Mouse (Mus musculus) hindbrain, embryonic 13.5 days (tissue): Measurements from ENCODE around the gene Dcaf1. TPM values are rescaled to one million over a fixed set of nuclear protein-coding genes. Genes with fewer than 3 reads are reported as not detected.
A peak's percentile ranks its signal among the peaks of the same experiment; 100 is the strongest.

Experiments
- ATAC-seq: fragments of 200-750 bp; cut with Nextera tagmentation; 2 replicates; pipeline ENCODE4 v1.8.0; 2017; ENCODE audit warnings: moderate TSS enrichment; ENCODE audit not compliant: low FRiP score
- H3K27ac ChIP-seq: fragments of 300-500 bp; sonication (generic); 2 replicates; pipeline ENCODE4 v1.5.1; 2015; ENCODE audit warnings: inconsistent platforms, mild to moderate bottlenecking, moderate library complexity
- H3K27me3 ChIP-seq: fragments of 300-500 bp; sonication (generic); 2 replicates; pipeline ENCODE4 v1.6.1; 2015; ENCODE audit warnings: mild to moderate bottlenecking, inconsistent platforms
- H3K36me3 ChIP-seq: fragments of 300-500 bp; sonication (generic); 2 replicates; pipeline ENCODE4 v1.6.1; 2015; ENCODE audit warnings: mild to moderate bottlenecking, inconsistent platforms
- H3K4me1 ChIP-seq: fragments of 300-500 bp; sonication (generic); replicated peaks from 2 replicates; pipeline ENCODE4 v1.6.1; 2015; ENCODE audit warnings: inconsistent platforms
- H3K4me2 ChIP-seq: fragments of 300-500 bp; sonication (generic); 2 replicates; pipeline ENCODE4 v1.6.1; 2015; ENCODE audit warnings: inconsistent platforms, mild to moderate bottlenecking, moderate library complexity
- H3K4me3 ChIP-seq: fragments of 300-500 bp; sonication (generic); 2 replicates; pipeline ENCODE4 v1.5.1; 2015; ENCODE audit warnings: mild to moderate bottlenecking, inconsistent platforms
- H3K9ac ChIP-seq: fragments of 300-500 bp; sonication (generic); 2 replicates; pipeline ENCODE4 v1.6.1; 2015; ENCODE audit warnings: mild to moderate bottlenecking, inconsistent platforms
- H3K9me3 ChIP-seq: fragments of 300-500 bp; sonication (generic); 2 replicates; pipeline ENCODE4 v1.6.1; 2016; ENCODE audit warnings: inconsistent platforms
- WGBS: fragments of 180-500 bp; shearing (Covaris S2); methylation state at CpG from one replicate; pipeline ENCODE4 v1.1.7; 2015; 5-methylcytosine and 5-hydroxymethylcytosine counted together
- polyA plus RNA-seq: library from polyadenylated mRNA; unstranded; fragments of >200 nt; fragmentation: Nextera tagmentation; extraction: Ambion mirVana; gene quantifications from 2 replicates; pipeline ENCODE4 v1.2.1, GENCODE M21; 2015

The Dcaf1 gene
- 19.7 and 21.8 TPM in 2 replicates for polyA plus RNA-seq

DNA sequence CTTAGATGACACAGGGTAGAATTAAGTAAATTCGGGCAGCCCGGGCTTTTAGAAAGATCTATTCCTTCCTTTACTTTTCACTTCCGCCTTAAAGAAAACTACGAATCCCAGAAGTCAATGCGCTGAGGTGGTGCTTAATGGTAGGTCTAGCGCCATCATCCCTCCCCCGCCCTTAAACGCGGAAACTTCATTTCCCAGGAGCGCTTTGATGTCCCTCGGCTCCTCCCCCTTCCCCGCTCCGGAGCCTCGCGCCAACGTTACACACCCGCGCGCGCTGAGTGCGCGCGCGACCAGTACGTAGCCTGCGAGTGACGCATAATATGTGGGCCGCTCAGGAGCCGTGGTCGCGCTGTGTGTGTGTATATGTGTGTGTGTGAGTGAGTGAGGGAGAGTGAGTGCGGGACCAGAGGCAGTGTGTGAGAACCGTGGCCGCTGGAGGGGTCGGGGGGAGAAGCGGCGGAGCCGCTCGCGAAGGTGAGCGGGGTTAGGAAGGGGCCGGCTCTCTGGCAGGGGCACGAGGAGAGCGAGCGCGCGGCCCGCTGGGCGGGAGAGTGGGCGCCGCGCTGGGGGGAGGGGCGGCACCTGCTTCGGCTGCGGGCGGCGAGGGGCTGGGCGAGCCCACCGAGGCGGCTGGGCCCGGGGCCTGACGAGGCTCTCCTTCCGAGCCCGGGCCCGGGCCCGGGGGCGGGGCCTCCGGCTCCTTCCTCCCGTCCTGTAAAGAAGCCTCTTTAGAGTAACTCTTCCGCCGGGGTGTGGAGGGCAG lies at the start of gene Dcaf1:
Gene Dcaf1 (plus strand): TSS at position 257 of the 763 bp plus-strand sequence.
- whole genome bisulfite sequencing = under 1% methylated on average over 56 of the region's 71 CpGs
- H3K27me3 ChIP-seq = no peaks in the 10 kb centered on the region
- peak within 1 kb of the TSS; percentile 94 for H3K27ac ChIP-seq
- peaks cover 10% of the 10 kb centered on the region for H3K4me1 ChIP-seq
- peak within 1 kb of the TSS; percentile 89 for H3K4me2 ChIP-seq
- H3K4me3 ChIP-seq = peak within 1 kb of the TSS; percentile 88
- no peaks in the 10 kb centered on the region for H3K36me3 ChIP-seq
- peak; percentile 98 for ATAC-seq
- H3K9me3 ChIP-seq = no peaks in the 10 kb centered on the region
- H3K9ac ChIP-seq = peak within 1 kb of the TSS; percentile 89

- Histone ChIP-seq H3K4me3 (no peak overlapping the region), H3K9ac (no peak overlapping the region), H3K4me1 (no peaks in the 10 kb centered on the region), H3K27me3 (no peaks in the 10 kb centered on the region), H3K27ac (no peak overlapping the region), H3K9me3 (no peaks in the 10 kb centered on the region), H3K36me3 (no peaks in the 10 kb centered on the region), H3K4me2 (no peak overlapping the region)
- 92% methylated on average over 1 of the region's 1 CpGs for WGBS
- no peak for ATAC-seq
Observed at GRCm38 (mm10) chr9:106776116-106776515, 45.6 kb upstream of the Dcaf1 start.

- Histone ChIP-seq H3K36me3 (no peaks in the 10 kb centered on the region), H3K27ac (no peak overlapping the region), H3K9ac (no peak overlapping the region), H3K4me1 (no peaks in the 10 kb centered on the region), H3K27me3 (no peaks in the 10 kb centered on the region), H3K4me3 (no peak overlapping the region), H3K9me3 (no peaks in the 10 kb centered on the region), H3K4me2 (no peak overlapping the region)
- 88% methylated on average over 3 of the region's 3 CpGs for WGBS
- no peak for ATAC-seq
Observed at GRCm38 (mm10) chr9:106777423-106777822, 44.3 kb upstream of the Dcaf1 start.

GRCm38 (mm10) chr9:106778319-106778718 lies 43.4 kb upstream of the Dcaf1 start:
- Histone ChIP-seq H3K27me3 (no peaks in the 10 kb centered on the region), H3K36me3 (no peaks in the 10 kb centered on the region), H3K27ac (no peak overlapping the region), H3K4me2 (no peak overlapping the region), H3K4me3 (no peak overlapping the region), H3K9ac (no peak overlapping the region), H3K4me1 (no peaks in the 10 kb centered on the region), H3K9me3 (no peaks in the 10 kb centered on the region)
- ATAC-seq = no peak
- 88% methylated on average over 4 of the region's 4 CpGs for WGBS

DNA sequence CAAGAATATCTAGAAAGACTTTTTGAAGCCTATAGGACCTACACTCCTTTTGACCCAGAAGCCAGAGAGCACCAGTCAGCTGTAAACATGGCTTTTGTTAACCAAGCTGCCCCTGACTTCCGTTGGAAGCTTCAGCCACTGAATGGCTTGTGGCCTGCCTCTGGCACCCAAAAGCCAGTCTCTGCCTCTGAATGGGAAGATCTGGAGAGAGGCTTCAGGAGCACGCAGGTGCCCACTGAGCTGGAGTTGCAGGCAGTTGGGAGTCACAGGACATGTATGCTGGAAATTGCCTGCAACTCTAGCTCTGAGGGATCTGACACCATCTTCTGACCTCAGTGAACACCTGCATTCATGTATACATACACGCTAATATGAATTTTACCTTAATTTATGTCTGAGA lies 41.6 kb upstream of the Dcaf1 start:
- WGBS = 91% methylated on average over 3 of the region's 3 CpGs

GRCm38 (mm10) chr9:106783554-106783953 lies 38.1 kb upstream of the Dcaf1 start:
- whole genome bisulfite sequencing = 97% methylated on average over 2 of the region's 2 CpGs
- H3K4me3 ChIP-seq = no peak overlapping the region
- ATAC-seq = no peak
- H3K4me2 ChIP-seq = no peak overlapping the region
- no peaks in the 10 kb centered on the region for H3K9me3 ChIP-seq
- H3K27me3 ChIP-seq = no peaks in the 10 kb centered on the region
- no peak overlapping the region for H3K27ac ChIP-seq
- H3K36me3 ChIP-seq = no peaks in the 10 kb centered on the region
- peaks cover 20% of the 10 kb centered on the region for H3K4me1 ChIP-seq
- no peak overlapping the region for H3K9ac ChIP-seq

More for the DNA sequence above, 41.6 kb upstream of the Dcaf1 start:
- Histone ChIP-seq H3K27ac (no peak overlapping the region), H3K4me1 (no peaks in the 10 kb centered on the region), H3K9ac (no peak overlapping the region), H3K27me3 (no peaks in the 10 kb centered on the region), H3K36me3 (no peaks in the 10 kb centered on the region), H3K4me3 (no peak overlapping the region), H3K9me3 (no peaks in the 10 kb centered on the region), H3K4me2 (no peak overlapping the region)
- ATAC-seq = no peak

DNA sequence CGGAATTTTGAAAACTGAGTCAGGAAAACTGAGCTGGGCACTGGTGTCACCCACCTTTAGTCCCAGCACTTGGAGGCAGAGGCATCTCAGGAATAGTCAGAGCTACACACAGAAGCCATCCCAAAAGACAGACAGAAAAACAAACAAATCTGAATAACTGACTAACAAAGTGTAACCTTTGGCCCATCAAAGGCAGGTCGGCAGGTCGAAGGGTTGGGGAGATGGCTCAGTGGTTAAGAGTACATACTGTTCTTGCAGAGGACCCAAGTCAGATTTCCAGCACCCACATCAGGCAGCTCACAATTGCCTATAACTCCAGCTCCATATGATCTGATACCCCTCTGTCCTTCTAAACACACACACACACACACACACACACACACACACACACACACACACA lies 36.5 kb upstream of the Dcaf1 start:
- ATAC-seq = no peak
- Histone ChIP-seq H3K4me2 (no peak overlapping the region), H3K36me3 (no peaks in the 10 kb centered on the region), H3K4me3 (no peak overlapping the region), H3K9ac (no peak overlapping the region), H3K4me1 (peaks cover 26% of the 10 kb centered on the region), H3K27ac (no peak overlapping the region), H3K9me3 (no peaks in the 10 kb centered on the region), H3K27me3 (no peaks in the 10 kb centered on the region)
- 91% methylated on average over 3 of the region's 3 CpGs for WGBS

DNA sequence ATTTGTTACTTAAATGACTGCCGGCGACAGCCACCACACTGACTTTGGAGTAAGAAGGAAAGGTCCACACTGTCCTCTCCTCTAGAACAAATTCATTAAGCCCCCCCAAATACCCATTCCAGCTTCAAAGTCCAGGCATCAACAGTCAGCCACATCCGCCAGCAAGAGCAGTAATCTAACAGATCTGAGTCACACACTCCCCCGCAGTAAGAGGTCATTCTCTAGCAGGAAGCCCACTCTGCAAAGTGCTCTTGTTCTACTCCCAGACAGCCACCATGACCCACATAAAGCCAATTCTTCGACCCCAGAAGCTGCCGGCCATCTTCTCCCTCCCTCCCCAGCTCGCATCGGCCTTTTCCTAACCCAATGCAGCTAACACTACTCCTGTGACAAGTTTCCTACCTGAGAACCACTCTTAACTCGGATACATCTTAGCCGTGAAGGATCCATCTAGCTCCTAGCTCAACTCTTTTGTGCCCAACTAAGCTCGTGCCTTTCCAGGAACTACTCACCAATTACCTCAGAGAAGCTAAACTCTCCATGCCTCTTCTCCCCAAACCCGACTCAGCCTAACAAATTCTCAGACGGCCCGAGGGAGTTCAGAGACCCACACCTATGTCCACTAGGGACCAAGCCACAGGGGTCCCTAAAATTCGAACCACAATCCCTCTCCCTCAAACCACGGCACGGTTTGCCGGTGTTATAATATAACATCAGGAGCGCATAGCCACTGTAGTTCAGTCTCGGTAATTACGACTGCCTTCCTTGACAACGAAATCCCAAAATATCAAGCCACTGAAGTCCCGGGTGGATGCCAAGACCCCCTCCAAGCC lies 33.5 kb upstream of the Dcaf1 start:
- WGBS = 9% methylated on average over 23 of the region's 23 CpGs
- Histone ChIP-seq H3K4me1 (peaks cover 26% of the 10 kb centered on the region), H3K9ac (peak overlapping the region; percentile 98), H3K27ac (peak overlapping the region; percentile 84), H3K4me3 (peak overlapping the region; percentile 84), H3K4me2 (peak overlapping the region; percentile 89), H3K9me3 (no peaks in the 10 kb centered on the region), H3K27me3 (0 out of 2 replicates have a peak, but pooled peaks cover 3% of the 10 kb centered on the region), H3K36me3 (no peaks in the 10 kb centered on the region)
- ATAC-seq = peak; percentile 22; the same call in 1 of the 2 replicates

DNA sequence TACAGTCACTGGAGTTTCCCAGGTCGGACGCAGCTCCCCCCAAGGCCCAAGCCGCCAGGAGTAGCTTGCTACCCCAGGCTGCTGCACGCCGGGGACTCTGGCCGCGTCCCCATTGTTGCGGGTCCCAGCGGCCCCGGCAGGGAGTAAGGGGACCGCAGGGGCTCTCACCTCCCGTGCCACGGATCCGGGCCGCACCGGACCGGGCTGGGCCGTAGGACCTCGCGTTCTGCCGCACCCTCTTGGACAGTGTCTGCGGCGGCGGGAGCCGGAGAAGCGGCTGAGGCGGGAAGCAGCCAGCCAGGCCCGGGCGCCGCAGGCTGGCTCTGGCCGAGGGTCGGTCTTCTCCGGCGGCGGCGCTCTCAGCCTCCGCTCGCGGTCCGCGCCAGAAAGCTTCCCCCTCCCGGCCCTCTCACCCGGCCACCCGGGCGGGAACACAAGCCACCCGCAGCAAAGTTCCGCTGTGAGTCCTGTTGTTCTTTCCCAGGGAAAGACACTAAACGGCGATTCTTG lies 32.8 kb upstream of the Dcaf1 start, which contains the start of gene Rad54l2:
Gene Rad54l2 (minus strand): TSS at position 383 of the 510 bp plus-strand sequence.
- Histone ChIP-seq H3K4me2 (peak within 1 kb of the TSS; percentile 89), H3K27ac (peak within 1 kb of the TSS; percentile 84), H3K9me3 (no peaks in the 10 kb centered on the region), H3K27me3 (0 out of 2 replicates have a peak, but pooled peaks cover 3% of the 10 kb centered on the region), H3K4me1 (peaks cover 26% of the 10 kb centered on the region), H3K36me3 (no peaks in the 10 kb centered on the region), H3K4me3 (peak within 1 kb of the TSS; percentile 84), H3K9ac (peak within 1 kb of the TSS; percentile 98)
- peak; percentile 92 for ATAC-seq
- WGBS = under 1% methylated on average over 49 of the region's 49 CpGs

- WGBS = 19% methylated on average over 10 of the region's 10 CpGs
- Histone ChIP-seq H3K4me2 (peak overlapping the region; percentile 89), H3K27me3 (0 out of 2 replicates have a peak, but pooled peaks cover 3% of the 10 kb centered on the region), H3K9ac (peak overlapping the region; percentile 98), H3K36me3 (no peaks in the 10 kb centered on the region), H3K4me3 (peak overlapping the region; percentile 84), H3K9me3 (no peaks in the 10 kb centered on the region), H3K27ac (no peak overlapping the region), H3K4me1 (peaks cover 26% of the 10 kb centered on the region)
- peak; percentile 38 for ATAC-seq
Observed at GRCm38 (mm10) chr9:106789363-106789762, 32.3 kb upstream of the Dcaf1 start.

- H3K4me1 ChIP-seq = peaks cover 22% of the 10 kb centered on the region
- no peak overlapping the region for H3K4me3 ChIP-seq
- no peak for ATAC-seq
- H3K27me3 ChIP-seq = 0 out of 2 replicates have a peak, but pooled peaks cover 3% of the 10 kb centered on the region
- H3K9me3 ChIP-seq = no peaks in the 10 kb centered on the region
- H3K4me2 ChIP-seq = no peak overlapping the region
- H3K36me3 ChIP-seq = no peaks in the 10 kb centered on the region
- no peak overlapping the region for H3K27ac ChIP-seq
- no peak overlapping the region for H3K9ac ChIP-seq
- 67% methylated on average over 6 of the region's 6 CpGs for WGBS
Observed at GRCm38 (mm10) chr9:106790831-106791230, 30.8 kb upstream of the Dcaf1 start.

DNA sequence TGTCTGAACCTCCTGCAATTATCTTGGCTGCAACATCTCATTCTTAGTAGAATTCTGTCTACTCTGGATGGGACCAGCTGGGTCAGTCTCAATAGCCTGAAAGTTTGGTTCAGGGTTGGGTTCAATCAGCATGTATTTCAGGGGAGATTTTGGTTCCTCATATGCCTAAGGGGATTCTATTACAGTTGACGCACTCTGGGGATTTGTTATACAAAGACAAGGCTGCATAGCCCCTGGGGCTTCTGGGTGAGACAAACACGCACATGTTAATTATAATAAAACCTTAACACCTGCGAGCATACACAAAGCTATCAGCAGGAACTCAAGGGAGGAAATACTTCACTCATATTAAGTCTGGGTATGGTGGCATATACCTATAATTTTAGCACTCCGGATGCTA lies 15.2 kb upstream of the Dcaf1 start:
- H3K4me1 ChIP-seq = no peaks in the 10 kb centered on the region
- no peak overlapping the region for H3K4me2 ChIP-seq
- 81% methylated on average over 4 of the region's 4 CpGs for WGBS

More for the DNA sequence above, 15.2 kb upstream of the Dcaf1 start:
- Histone ChIP-seq H3K27ac (no peak overlapping the region), H3K9ac (no peak overlapping the region), H3K9me3 (peaks cover 15% of the 10 kb centered on the region), H3K4me3 (no peak overlapping the region), H3K36me3 (no peaks in the 10 kb centered on the region), H3K27me3 (no peaks in the 10 kb centered on the region)
- no peak for ATAC-seq
